Mouse (Mus musculus) lung, embryonic 14.5 days (tissue): ENCODE measurements at regions not wholly inside any gene's neighbourhood (a gene's known extent, or its start where the extent isn't known, plus 50 kb on each side); places are given as distances from the start of the nearest gene placed in this dataset.

Experiments
- ATAC-seq: fragments of 200-750 bp; cut with Nextera tagmentation; 2 replicates; pipeline ENCODE4 v1.8.0; 2017; ENCODE audit warnings: mild to moderate bottlenecking, moderate TSS enrichment, moderate library complexity; ENCODE audit not compliant: insufficient read depth
- DNase-seq: peaks from one replicate; pipeline ENCODE4 v3.0.0-alpha.2; 2015
- H3K27ac ChIP-seq: fragments of 300-500 bp; sonication (generic); 2 replicates; pipeline ENCODE4 v1.5.1; 2014; ENCODE audit warnings: low read depth, mild to moderate bottlenecking, moderate library complexity
- H3K27me3 ChIP-seq: fragments of 300-500 bp; sonication (generic); 2 replicates; pipeline ENCODE4 v1.6.1; 2014; ENCODE audit warnings: low read length, control low read depth; ENCODE audit not compliant: insufficient read depth
- H3K36me3 ChIP-seq: fragments of 300-500 bp; sonication (generic); 2 replicates; pipeline ENCODE4 v1.6.1; 2014; ENCODE audit warnings: control low read depth; ENCODE audit not compliant: insufficient read depth
- H3K4me1 ChIP-seq: fragments of 300-500 bp; sonication (generic); 2 replicates; pipeline ENCODE4 v1.6.1; 2014; ENCODE audit warnings: antibody characterized with exemption, control low read depth; ENCODE audit not compliant: insufficient read depth
- H3K4me2 ChIP-seq: fragments of 300-500 bp; sonication (generic); 2 replicates; pipeline ENCODE4 v1.6.1; 2014; ENCODE audit warnings: mild to moderate bottlenecking
- H3K4me3 ChIP-seq: fragments of 300-500 bp; sonication (generic); 2 replicates; pipeline ENCODE4 v1.5.1; 2014; ENCODE audit warnings: low read depth, low read length
- H3K9ac ChIP-seq: fragments of 300-500 bp; sonication (generic); 2 replicates; pipeline ENCODE4 v1.6.1; 2014
- H3K9me3 ChIP-seq: fragments of 300-500 bp; sonication (generic); 2 replicates; pipeline ENCODE4 v1.6.1; 2016; ENCODE audit warnings: low read depth, low read length, control low read depth
- CTCF ChIP-seq: IDR thresholded peaks from 2 replicates; pipeline ENCODE4 v1.5.1; 2016; ENCODE audit warnings: antibody characterized with exemption, low read depth
- WGBS: fragments of 180-500 bp; shearing (Covaris S2); extraction: QIAGEN DNeasy Blood & Tissue Kit; methylation state at CpG from one replicate; pipeline ENCODE4 v1.1.7; 2014; 5-methylcytosine and 5-hydroxymethylcytosine counted together

DNA sequence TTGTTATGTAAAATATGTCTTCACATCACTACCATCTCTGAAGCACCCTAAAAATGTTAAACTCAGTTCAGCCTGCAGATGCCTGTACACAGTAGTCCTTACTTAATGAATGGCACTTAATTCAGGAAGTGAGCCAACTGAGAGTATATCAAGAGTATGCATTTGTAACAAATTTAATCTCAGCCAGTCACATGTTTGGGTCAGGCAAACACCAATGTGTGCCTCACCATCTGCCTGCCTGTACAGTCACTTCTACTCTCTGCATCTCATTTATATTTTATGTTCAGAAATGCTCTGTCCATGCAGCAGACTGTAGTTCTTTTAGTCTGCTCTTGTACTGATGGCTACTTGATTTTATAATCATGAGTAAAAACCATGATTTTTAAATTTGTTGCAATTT lies 1135.1 kb downstream of the Hace1 start:
- Histone ChIP-seq H3K27ac (no peak overlapping the region), H3K9me3 (no peaks in the 10 kb centered on the region), H3K4me3 (no peak overlapping the region), H3K36me3 (no peaks in the 10 kb centered on the region), H3K4me1 (no peaks in the 10 kb centered on the region), H3K4me2 (no peak overlapping the region), H3K27me3 (no peaks in the 10 kb centered on the region), H3K9ac (no peak overlapping the region)
- no peak for ATAC-seq
- TF ChIP-seq CTCF, result no peak
- no peak for DNase-seq

DNA sequence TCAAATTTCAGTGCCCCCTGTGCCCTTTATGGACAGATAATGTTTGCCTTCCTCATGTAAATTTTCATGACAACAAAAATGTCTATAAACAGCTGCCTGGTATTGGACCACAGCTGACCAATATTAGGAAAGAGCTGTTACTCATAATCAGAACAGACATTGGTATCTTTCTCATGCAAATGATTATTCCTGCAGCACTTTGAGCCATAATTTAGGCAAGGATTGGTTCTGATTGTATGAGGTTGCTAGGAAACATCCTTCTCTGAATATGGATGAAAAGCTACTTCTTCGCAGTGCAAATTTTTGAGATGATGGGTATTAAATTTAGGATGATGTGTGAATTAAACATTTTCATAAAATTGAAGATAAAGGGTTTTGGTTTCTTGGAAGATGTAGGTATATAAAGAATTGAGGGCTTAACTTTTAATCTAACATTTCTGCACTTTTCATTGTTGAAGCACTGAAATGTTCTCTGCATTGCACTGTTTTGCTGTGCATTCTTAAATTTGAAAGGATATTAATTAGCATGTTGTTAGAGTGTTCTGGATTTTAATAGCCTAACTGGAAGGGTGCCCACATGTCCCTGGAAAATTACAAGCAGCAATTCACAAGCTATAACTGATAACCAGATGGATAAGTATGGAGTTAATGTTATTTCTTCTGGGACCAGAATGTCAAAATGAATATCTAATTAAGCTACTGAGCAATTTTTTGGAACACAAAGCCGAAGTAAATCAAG lies 1140.9 kb downstream of the Hace1 start:
- H3K9me3 ChIP-seq, result no peaks in the 10 kb centered on the region
- DNase-seq, result no peak
- no peaks in the 10 kb centered on the region for H3K36me3 ChIP-seq
- TF ChIP-seq CTCF, result no peak
- WGBS, result 59% methylated on average over 2 of the region's 2 CpGs
- H3K4me1 ChIP-seq, result no peaks in the 10 kb centered on the region
- no peak overlapping the region for H3K4me2 ChIP-seq
- no peak overlapping the region for H3K27ac ChIP-seq
- H3K27me3 ChIP-seq, result no peaks in the 10 kb centered on the region
- H3K4me3 ChIP-seq, result no peak overlapping the region
- no peak overlapping the region for H3K9ac ChIP-seq
- no peak for ATAC-seq

DNA sequence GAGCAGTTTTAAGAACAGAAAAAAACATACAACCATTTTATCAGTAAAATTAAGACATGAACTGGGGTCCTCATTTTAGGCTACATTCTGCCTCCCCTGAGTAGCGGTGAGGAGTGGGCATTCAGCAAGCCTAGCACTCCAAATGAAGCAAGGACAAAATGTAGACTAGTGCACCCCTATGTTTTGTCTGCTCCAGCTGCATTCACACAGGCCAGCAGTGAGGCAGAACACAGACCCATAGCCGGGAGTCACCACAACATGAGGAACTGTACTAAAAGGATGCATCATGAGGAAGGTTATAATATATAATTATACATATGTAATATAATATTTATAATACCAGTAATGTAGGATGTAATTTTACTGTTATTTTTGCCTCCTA lies 1141.5 kb downstream of the Hace1 start:
- H3K9ac ChIP-seq, result no peak overlapping the region
- no peaks in the 10 kb centered on the region for H3K27me3 ChIP-seq
- ATAC-seq, result no peak
- DNase-seq, result no peak
- WGBS, result 85% methylated on average over 2 of the region's 2 CpGs
- H3K9me3 ChIP-seq, result no peaks in the 10 kb centered on the region
- TF ChIP-seq CTCF, result no peak
- H3K27ac ChIP-seq, result no peak overlapping the region
- H3K4me3 ChIP-seq, result no peak overlapping the region
- H3K36me3 ChIP-seq, result no peaks in the 10 kb centered on the region
- no peaks in the 10 kb centered on the region for H3K4me1 ChIP-seq
- no peak overlapping the region for H3K4me2 ChIP-seq

DNA sequence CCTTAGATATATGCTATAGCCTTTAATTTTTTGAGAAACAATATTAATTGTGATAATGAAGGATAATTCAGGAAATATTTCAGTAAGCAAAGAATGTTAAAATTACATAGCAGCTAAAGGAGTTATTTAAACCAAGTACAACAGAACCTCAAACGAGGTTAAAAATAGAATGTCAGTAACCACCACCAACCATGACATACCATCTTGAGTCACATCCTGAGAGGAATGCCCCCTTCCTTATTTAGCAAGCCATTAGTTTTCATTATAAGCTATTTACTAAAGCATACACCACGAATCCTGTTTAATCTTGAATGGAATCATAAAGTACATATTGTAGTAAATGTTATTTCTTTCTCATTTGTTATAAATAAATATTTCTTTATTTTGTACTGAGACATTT lies 1146.0 kb downstream of the Hace1 start:
- ATAC-seq, result no peak
- WGBS, result 61% methylated on average over 2 of the region's 2 CpGs
- Histone ChIP-seq H3K9me3 (no peaks in the 10 kb centered on the region), H3K4me2 (no peak overlapping the region), H3K9ac (no peak overlapping the region), H3K27ac (no peak overlapping the region), H3K4me3 (no peak overlapping the region), H3K4me1 (no peaks in the 10 kb centered on the region), H3K27me3 (no peaks in the 10 kb centered on the region), H3K36me3 (no peaks in the 10 kb centered on the region)
- DNase-seq, result no peak
- TF ChIP-seq CTCF, result no peak

DNA sequence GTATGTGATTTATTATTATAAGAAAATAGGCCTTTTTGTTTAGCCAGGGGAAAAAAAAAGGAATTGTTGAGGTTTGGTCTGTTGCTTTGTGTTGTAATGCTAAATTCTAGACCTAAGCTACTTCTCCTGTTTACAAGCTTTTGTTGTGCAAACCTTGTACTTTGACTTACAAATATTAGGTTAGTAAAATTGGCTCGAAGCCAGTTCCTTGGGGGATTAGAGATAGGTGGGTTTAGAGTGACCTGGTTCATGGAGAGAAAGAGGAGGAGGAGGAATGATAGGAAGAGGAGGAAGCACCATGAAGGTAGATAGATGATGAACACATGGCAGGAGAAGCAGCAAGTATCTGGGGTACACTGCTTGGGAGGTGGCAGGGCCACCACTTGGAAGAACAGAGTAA lies 1153.0 kb downstream of the Hace1 start:
- H3K4me1 ChIP-seq, result no peaks in the 10 kb centered on the region
- no peak for TF ChIP-seq CTCF
- no peak for ATAC-seq
- WGBS, result 37% methylated on average over 1 of the region's 1 CpGs
- H3K4me2 ChIP-seq, result no peak overlapping the region
- DNase-seq, result no peak
- H3K27ac ChIP-seq, result no peak overlapping the region
- H3K9me3 ChIP-seq, result no peaks in the 10 kb centered on the region
- no peaks in the 10 kb centered on the region for H3K27me3 ChIP-seq
- no peak overlapping the region for H3K9ac ChIP-seq
- H3K4me3 ChIP-seq, result no peak overlapping the region
- no peaks in the 10 kb centered on the region for H3K36me3 ChIP-seq

DNA sequence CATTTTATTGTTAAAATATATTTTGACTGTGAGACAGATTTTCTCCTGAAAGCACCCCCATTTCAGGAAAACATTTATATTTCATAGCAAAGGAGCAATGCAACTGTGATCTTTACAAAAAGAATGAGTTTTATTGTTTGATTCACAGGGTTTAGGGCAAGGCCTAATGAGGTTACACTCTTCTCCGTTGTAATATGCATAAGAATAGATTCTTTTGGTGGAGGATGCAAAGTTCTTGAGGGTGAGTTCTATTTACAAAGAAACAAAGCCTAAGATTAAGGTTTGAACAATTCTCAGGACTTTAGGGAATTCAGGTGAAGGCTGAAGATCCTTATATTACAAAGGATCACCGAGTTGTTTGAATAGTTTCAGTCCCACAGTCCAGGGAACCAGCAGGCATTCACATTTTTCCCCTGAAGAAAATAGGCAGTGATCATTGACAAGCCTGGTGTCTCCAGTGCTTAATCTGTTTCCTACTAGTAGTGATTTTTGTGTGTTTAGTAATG lies 1156.2 kb downstream of the Hace1 start:
- no peaks in the 10 kb centered on the region for H3K36me3 ChIP-seq
- ATAC-seq (no peak), DNase-seq (no peak)
- H3K27ac ChIP-seq, result no peak overlapping the region
- H3K9ac ChIP-seq, result no peak overlapping the region
- no peaks in the 10 kb centered on the region for H3K27me3 ChIP-seq
- no peaks in the 10 kb centered on the region for H3K4me1 ChIP-seq
- TF ChIP-seq CTCF, result no peak
- 35% methylated on average over 2 of the region's 2 CpGs for WGBS
- no peak overlapping the region for H3K4me2 ChIP-seq
- H3K4me3 ChIP-seq, result no peak overlapping the region
- H3K9me3 ChIP-seq, result no peaks in the 10 kb centered on the region

GRCm38 (mm10) chr10:46741098-46741497 lies 1163.5 kb downstream of the Hace1 start:
- Histone ChIP-seq H3K27ac (no peak overlapping the region), H3K4me2 (no peak overlapping the region), H3K4me3 (no peak overlapping the region), H3K4me1 (no peaks in the 10 kb centered on the region), H3K27me3 (no peaks in the 10 kb centered on the region), H3K36me3 (no peaks in the 10 kb centered on the region), H3K9ac (no peak overlapping the region), H3K9me3 (no peaks in the 10 kb centered on the region)
- no peak for ATAC-seq
- no peak for TF ChIP-seq CTCF
- DNase-seq, result no peak
- 87% methylated on average over 3 of the region's 3 CpGs for WGBS
